In genomic region chr11:4299191-4299590, GRCm38 (mm10) we compare ENCODE assay signal across 13 mouse cellular contexts. TPM values are rescaled to one million over a fixed set of nuclear protein-coding genes. Genes with fewer than 3 reads are reported as not detected.
A peak's percentile ranks its signal among the peaks of the same experiment; 100 is the strongest.
DNase-seq lines count a peak whose midpoint lies in the region; ATAC-seq lines count a peak whose summit lies in the region.
"Had no signal": no experiment of that assay in that cellular context is flagged by ENCODE, and none has a peak within 500 bp of the region (broad histone marks: within the 10 kb centered on the region; RNA-seq: fewer than 3 reads in every experiment).

No protein-coding gene starts in this region.

- H3K4me3 ChIP-seq in embryonic facial prominence, embryonic 10.5 days: no peak overlapping the region
- H3K4me3 ChIP-seq in liver, embryonic 11.5 days (ENCODE audit: low read depth, low read length): no peak overlapping the region
- no peak overlapping the region for H3K4me3 ChIP-seq in forebrain, embryonic 15.5 days
- H3K4me3 ChIP-seq: hindbrain, embryonic 13.5 days; liver, embryonic 15.5 days had no signal

- peaks cover 46% of the 10 kb centered on the region for H3K4me1 ChIP-seq in embryonic facial prominence, embryonic 10.5 days
- H3K4me1 ChIP-seq in liver, embryonic 11.5 days (replicated peaks; ENCODE audit: control insufficient read depth, insufficient read depth, low read length): peaks cover 12% of the 10 kb centered on the region
- 0 out of 2 replicates have a peak, but pooled peaks cover 5% of the 10 kb centered on the region for H3K4me1 ChIP-seq in forebrain, embryonic 15.5 days

- H3K36me3 ChIP-seq in embryonic facial prominence, embryonic 10.5 days (replicated peaks): no peaks in the 10 kb centered on the region
- no peaks in the 10 kb centered on the region for H3K36me3 ChIP-seq in liver, embryonic 11.5 days (ENCODE audit: control insufficient read depth, insufficient read depth, low read length)
- no peaks in the 10 kb centered on the region for H3K36me3 ChIP-seq in forebrain, embryonic 15.5 days
- H3K36me3 ChIP-seq: hindbrain, embryonic 13.5 days; liver, embryonic 15.5 days had no signal

- H3K9me3 ChIP-seq in embryonic facial prominence, embryonic 10.5 days: no peaks in the 10 kb centered on the region
- H3K9me3 ChIP-seq in liver, embryonic 11.5 days (ENCODE audit: control insufficient read depth, low read length): no peaks in the 10 kb centered on the region
- no peaks in the 10 kb centered on the region for H3K9me3 ChIP-seq in forebrain, embryonic 15.5 days
- H3K9me3 ChIP-seq: hindbrain, embryonic 13.5 days; liver, embryonic 15.5 days had no signal

- no peak for ATAC-seq in liver, embryonic 11.5 days (replicated peaks; ENCODE audit: low FRiP score)
- ATAC-seq in forebrain, embryonic 15.5 days (replicated peaks): no peak
- ATAC-seq: forebrain, postnatal 0 days had no signal

- no peak overlapping the region for H3K9ac ChIP-seq in liver, embryonic 11.5 days (ENCODE audit: low read depth, low read length)
- no peak overlapping the region for H3K9ac ChIP-seq in forebrain, embryonic 15.5 days (replicated peaks)
- H3K9ac ChIP-seq: forebrain, postnatal 0 days; hindbrain, embryonic 13.5 days; liver, embryonic 15.5 days had no signal

- no peak overlapping the region; the same call in 1 of the 2 replicates for H3K27ac ChIP-seq in embryonic facial prominence, embryonic 10.5 days (replicated peaks)
- H3K27ac ChIP-seq in liver, embryonic 11.5 days (ENCODE audit: low read depth, low read length): no peak overlapping the region
- no peak overlapping the region for H3K27ac ChIP-seq in forebrain, embryonic 15.5 days (replicated peaks)
- H3K27ac ChIP-seq: hindbrain, embryonic 13.5 days; liver, embryonic 15.5 days had no signal

- peaks cover 72% of the 10 kb centered on the region for H3K27me3 ChIP-seq in embryonic facial prominence, embryonic 10.5 days (replicated peaks; ENCODE audit: low read depth, poor library complexity, severe bottlenecking)
- H3K27me3 ChIP-seq in liver, embryonic 11.5 days (replicated peaks; ENCODE audit: control insufficient read depth, insufficient read depth, low read length): peaks cover 5% of the 10 kb centered on the region; the same call in 1 of the 2 replicates
- no peaks in the 10 kb centered on the region for H3K27me3 ChIP-seq in forebrain, embryonic 15.5 days
- H3K27me3 ChIP-seq: hindbrain, embryonic 13.5 days had no signal

- WGBS in embryonic facial prominence, embryonic 10.5 days: 38% methylated on average over 12 of the region's 12 CpGs
- WGBS in liver, embryonic 11.5 days: 45% methylated on average over 12 of the region's 12 CpGs
- 56% methylated on average over 12 of the region's 12 CpGs for WGBS in forebrain, embryonic 15.5 days

- H3K4me2 ChIP-seq in liver, embryonic 11.5 days: no peak overlapping the region
- no peak overlapping the region for H3K4me2 ChIP-seq in forebrain, embryonic 15.5 days (replicated peaks)
- H3K4me2 ChIP-seq: hindbrain, embryonic 13.5 days; liver, embryonic 15.5 days had no signal

- peak; percentile 40 for DNase-seq in embryo, embryonic 10 days (ENCODE audit: low spot score)
- no peak for DNase-seq in embryo, embryonic 11 days
- DNase-seq in 3T3-L1 (ENCODE audit: low read depth, low spot score): peak; percentile 92
- DNase-seq in embryonic facial prominence, embryonic 10.5 days (ENCODE audit: low spot score): peak; percentile 61
- peak; percentile 32 for DNase-seq in kidney, adult 9 months
- DNase-seq in spleen, adult 18-20 months: no peak
- DNase-seq in liver, embryonic 11.5 days (ENCODE audit: low spot score): no peak
- DNase-seq: cerebellum, adult 9-11 months; forebrain, postnatal 0 days; right cerebral cortex, adult 18-20 months had no signal

RNA-seq across cellular contexts. Expression of gene Lif, which starts 41.8 kb away (rescaled TPM):
- 0.09 and 0.36 TPM in 2 replicates for polyA plus RNA-seq in embryonic facial prominence, embryonic 10.5 days (2016; fragmentation: Nextera tagmentation; extraction: Ambion mirVana)
- 0.06 TPM in 1 of 2 replicates, not detected in the other for polyA plus RNA-seq in liver, embryonic 11.5 days (2014; fragmentation: Nextera tagmentation; extraction: Ambion mirVana)
- polyA plus RNA-seq in forebrain, embryonic 15.5 days (2015; fragmentation: Nextera tagmentation; extraction: Ambion mirVana): not detected in 2 replicates
- polyA plus RNA-seq: liver, embryonic 15.5 days had no signal

Comparison
In these comparisons a context has a peak if more than half of its experiments do, and no peak if none do; other contexts are left out.
1. DNase-seq: peak in embryo, embryonic 10 days (single experiment), 3T3-L1 (single experiment), embryonic facial prominence, embryonic 10.5 days (single experiment) and kidney, adult 9 months (single experiment); none in embryo, embryonic 11 days (single experiment), spleen, adult 18-20 months (0 of 2) and liver, embryonic 11.5 days (single experiment).